Mouse (Mus musculus) kidney, embryonic 16.5 days (tissue): Measurements from ENCODE around the gene Pard6b. TPM values are rescaled to one million over a fixed set of nuclear protein-coding genes. Genes with fewer than 3 reads are reported as not detected.

Source experiments
- ATAC-seq: fragments of 200-750 bp; cut with Nextera tagmentation; 2 replicates; pipeline ENCODE4 v1.8.0; 2017; ENCODE audit warnings: moderate TSS enrichment; ENCODE audit not compliant: low FRiP score, low TSS enrichment
- H3K27ac ChIP-seq: fragments of 300-500 bp; sonication (generic); 2 replicates; pipeline ENCODE4 v1.5.1; 2014; ENCODE audit warnings: low read length
- H3K27me3 ChIP-seq: fragments of 300-500 bp; sonication (generic); 2 replicates; pipeline ENCODE4 v1.6.1; 2014; ENCODE audit warnings: low read length, control low read depth, mixed read lengths; ENCODE audit not compliant: insufficient read depth
- H3K36me3 ChIP-seq: fragments of 300-500 bp; sonication (generic); 2 replicates; pipeline ENCODE4 v1.6.1; 2014; ENCODE audit warnings: low read length, control low read depth, mixed read lengths; ENCODE audit not compliant: insufficient read depth
- H3K4me1 ChIP-seq: fragments of 300-500 bp; sonication (generic); 2 replicates; pipeline ENCODE4 v1.6.1; 2014; ENCODE audit warnings: low read length, control low read depth, mixed read lengths; ENCODE audit not compliant: insufficient read depth
- H3K4me2 ChIP-seq: fragments of 300-500 bp; sonication (generic); replicated peaks from 2 replicates; pipeline ENCODE4 v1.6.1; 2014; ENCODE audit warnings: low read depth, low read length
- H3K4me3 ChIP-seq: fragments of 300-500 bp; sonication (generic); 2 replicates; pipeline ENCODE4 v1.5.1; 2014; ENCODE audit warnings: mild to moderate bottlenecking, low read length
- H3K9ac ChIP-seq: fragments of 300-500 bp; sonication (generic); replicated peaks from 2 replicates; pipeline ENCODE4 v1.6.1; 2014; ENCODE audit warnings: low read length
- H3K9me3 ChIP-seq: fragments of 300-500 bp; sonication (generic); 2 replicates; pipeline ENCODE4 v1.6.1; 2016; ENCODE audit warnings: low read length, control low read depth
- WGBS: fragments of 180-500 bp; shearing (Covaris S2); extraction: QIAGEN DNeasy Blood & Tissue Kit; methylation state at CpG from one replicate; pipeline ENCODE4 v1.1.7; 2014; 5-methylcytosine and 5-hydroxymethylcytosine counted together
- polyA plus RNA-seq: library from polyadenylated mRNA; unstranded; fragments of >200 nt; fragmentation: Nextera tagmentation; extraction: Ambion mirVana; gene quantifications from 2 replicates; pipeline ENCODE4 v1.2.1, GENCODE M21; 2015

Gene Pard6b
- polyA plus RNA-seq, 1 experiment from 2014 or later = 23.9 TPM

GRCm38 (mm10) chr2:168074457-168074856 lies 6.3 kb upstream of the Pard6b start:
- H3K36me3 ChIP-seq = no peaks in the 10 kb centered on the region
- H3K27me3 ChIP-seq = no peaks in the 10 kb centered on the region
- peak overlapping the region; percentile 95 for H3K27ac ChIP-seq
- no peak overlapping the region for H3K4me3 ChIP-seq
- ATAC-seq = peak; percentile 28; the same call in 1 of the 2 replicates
- H3K4me1 ChIP-seq = peaks cover 71% of the 10 kb centered on the region
- no peak overlapping the region for H3K4me2 ChIP-seq
- H3K9me3 ChIP-seq = no peaks in the 10 kb centered on the region
- 23% methylated on average over 3 of the region's 3 CpGs for WGBS
- no peak overlapping the region for H3K9ac ChIP-seq

DNA sequence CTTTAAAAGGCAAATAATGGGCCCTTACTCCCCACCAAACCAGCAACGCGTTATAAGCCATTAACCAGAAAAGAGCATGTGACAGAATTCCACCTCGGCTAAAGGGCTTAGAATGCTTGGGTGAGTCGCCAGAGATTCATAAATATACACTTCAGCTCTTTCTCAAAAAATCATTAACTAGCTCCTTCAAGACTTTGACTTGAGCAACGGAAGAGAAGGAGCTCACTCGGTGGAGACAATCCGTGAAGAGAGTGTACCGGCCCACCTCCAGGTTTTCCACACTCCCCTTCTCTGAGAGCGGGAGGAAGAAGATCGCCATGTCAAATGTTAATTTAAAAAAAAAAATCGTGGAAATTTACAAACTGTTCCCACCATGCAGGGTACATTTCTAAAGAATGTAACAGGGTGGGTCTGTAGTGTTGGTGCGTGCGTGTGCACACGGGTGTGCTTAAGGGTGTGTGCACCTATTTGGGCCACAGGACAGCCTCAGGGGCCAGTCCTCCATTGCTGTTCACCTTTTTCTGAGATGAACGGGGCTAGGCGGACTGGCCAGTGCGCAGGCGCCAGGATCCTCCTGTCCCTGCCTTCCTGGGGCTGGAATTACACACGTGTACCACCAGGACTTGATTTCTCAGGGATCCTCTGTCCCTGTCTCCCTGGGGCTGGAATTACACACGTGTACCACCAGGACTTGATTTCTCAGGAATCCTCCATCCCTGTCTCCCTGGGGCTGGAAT lies 3.8 kb upstream of the Pard6b start:
- peaks cover 5% of the 10 kb centered on the region; the same call in 1 of the 2 replicates for H3K27me3 ChIP-seq
- peak overlapping the region; percentile 37 for H3K9ac ChIP-seq
- peaks cover 68% of the 10 kb centered on the region for H3K4me1 ChIP-seq
- no peaks in the 10 kb centered on the region for H3K9me3 ChIP-seq
- H3K4me3 ChIP-seq = no peak overlapping the region
- 51% methylated on average over 20 of the region's 20 CpGs for WGBS
- H3K36me3 ChIP-seq = no peaks in the 10 kb centered on the region
- ATAC-seq = no peak
- peak overlapping the region; percentile 96 for H3K27ac ChIP-seq
- peak overlapping the region; percentile 14; the same call in 1 of the 2 replicates for H3K4me2 ChIP-seq

GRCm38 (mm10) chr2:168078107-168078830 lies 2.5 kb upstream of the Pard6b start:
- H3K27ac ChIP-seq = peak overlapping the region; percentile 96
- H3K4me3 ChIP-seq = no peak overlapping the region
- 0 out of 2 replicates have a peak overlapping the region, but pooled peaks have one; percentile 26 for H3K4me2 ChIP-seq
- H3K9me3 ChIP-seq = no peaks in the 10 kb centered on the region
- 26% methylated on average over 15 of the region's 15 CpGs for WGBS
- no peaks in the 10 kb centered on the region for H3K36me3 ChIP-seq
- peak overlapping the region; percentile 40; the same call in 1 of the 2 replicates for H3K9ac ChIP-seq
- peaks cover 63% of the 10 kb centered on the region for H3K4me1 ChIP-seq
- peaks cover 10% of the 10 kb centered on the region; the same call in 1 of the 2 replicates for H3K27me3 ChIP-seq
- ATAC-seq = no peak

- Histone ChIP-seq H3K4me2 (peak overlapping the region; percentile 83), H3K4me3 (peak overlapping the region; percentile 72), H3K27me3 (peaks cover 10% of the 10 kb centered on the region; the same call in 1 of the 2 replicates), H3K9me3 (no peaks in the 10 kb centered on the region), H3K36me3 (no peaks in the 10 kb centered on the region), H3K4me1 (peaks cover 48% of the 10 kb centered on the region), H3K27ac (peak overlapping the region; percentile 85), H3K9ac (peak overlapping the region; percentile 87)
- no peak; the same call in none of the 2 replicates for ATAC-seq
- WGBS = under 1% methylated on average over 38 of the region's 49 CpGs
These were observed 612 bp downstream of the Pard6b start for GRCm38 (mm10) chr2:168081299-168081932.

GRCm38 (mm10) chr2:168081933-168082306 lies 1.1 kb downstream of the Pard6b start:
- ATAC-seq = no peak
- H3K4me1 ChIP-seq = peaks cover 50% of the 10 kb centered on the region
- no peaks in the 10 kb centered on the region for H3K36me3 ChIP-seq
- H3K4me3 ChIP-seq = peak overlapping the region; percentile 72
- peak overlapping the region; percentile 87 for H3K9ac ChIP-seq
- peaks cover 10% of the 10 kb centered on the region; the same call in 1 of the 2 replicates for H3K27me3 ChIP-seq
- peak overlapping the region; percentile 85 for H3K27ac ChIP-seq
- WGBS = 4% methylated on average over 14 of the region's 14 CpGs
- no peaks in the 10 kb centered on the region for H3K9me3 ChIP-seq
- peak overlapping the region; percentile 83 for H3K4me2 ChIP-seq

DNA sequence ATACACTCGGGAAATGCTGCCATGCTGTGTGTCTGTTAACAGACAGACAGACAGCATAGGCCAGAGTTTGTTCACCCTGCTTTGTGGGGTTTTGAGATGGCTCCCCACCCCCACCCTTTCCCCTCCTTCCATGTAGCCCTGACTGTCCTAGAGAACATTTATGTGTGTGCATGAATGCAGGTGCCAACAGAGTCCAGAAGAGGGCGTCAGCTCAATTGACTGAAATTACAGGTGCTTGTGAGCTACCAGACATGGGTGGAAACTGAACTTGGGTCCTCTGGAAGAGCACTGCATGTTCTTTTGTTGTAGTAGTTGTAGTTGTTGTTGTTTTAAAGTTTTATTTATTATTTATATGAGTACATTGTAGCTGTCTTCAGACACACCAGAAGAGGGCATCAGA lies 2.8 kb downstream of the Pard6b start:
- Histone ChIP-seq H3K27ac (no peak overlapping the region), H3K36me3 (no peaks in the 10 kb centered on the region), H3K9me3 (no peaks in the 10 kb centered on the region), H3K4me1 (peaks cover 34% of the 10 kb centered on the region), H3K4me3 (no peak overlapping the region), H3K4me2 (peak overlapping the region; percentile 83; the same call in 1 of the 2 replicates), H3K9ac (no peak overlapping the region), H3K27me3 (peaks cover 10% of the 10 kb centered on the region; the same call in 1 of the 2 replicates)
- no peak for ATAC-seq
- WGBS = 71% methylated on average over 2 of the region's 2 CpGs

- Histone ChIP-seq H3K4me2 (no peak overlapping the region), H3K27ac (no peak overlapping the region), H3K4me3 (no peak overlapping the region), H3K4me1 (peaks cover 28% of the 10 kb centered on the region), H3K9ac (no peak overlapping the region), H3K9me3 (no peaks in the 10 kb centered on the region), H3K36me3 (no peaks in the 10 kb centered on the region), H3K27me3 (peaks cover 10% of the 10 kb centered on the region; the same call in 1 of the 2 replicates)
- ATAC-seq = no peak
- WGBS = 90% methylated on average over 7 of the region's 7 CpGs
These were observed 3.4 kb downstream of the Pard6b start for GRCm38 (mm10) chr2:168084228-168084627.

GRCm38 (mm10) chr2:168085621-168086265 lies 4.9 kb downstream of the Pard6b start:
- no peak overlapping the region for H3K4me3 ChIP-seq
- no peak overlapping the region for H3K9ac ChIP-seq
- 62% methylated on average over 10 of the region's 10 CpGs for whole genome bisulfite sequencing
- ATAC-seq = no peak
- H3K9me3 ChIP-seq = no peaks in the 10 kb centered on the region
- peaks cover 18% of the 10 kb centered on the region; the same call in 1 of the 2 replicates for H3K4me1 ChIP-seq
- no peak overlapping the region for H3K4me2 ChIP-seq
- H3K36me3 ChIP-seq = no peaks in the 10 kb centered on the region
- peaks cover 10% of the 10 kb centered on the region; the same call in 1 of the 2 replicates for H3K27me3 ChIP-seq
- H3K27ac ChIP-seq = peak overlapping the region; percentile 37; the same call in 1 of the 2 replicates

GRCm38 (mm10) chr2:168086318-168086717 lies 5.5 kb downstream of the Pard6b start:
- Histone ChIP-seq H3K36me3 (no peaks in the 10 kb centered on the region), H3K27ac (peak overlapping the region; percentile 7; the same call in 1 of the 2 replicates), H3K27me3 (peaks cover 5% of the 10 kb centered on the region; the same call in 1 of the 2 replicates), H3K4me3 (no peak overlapping the region), H3K9me3 (no peaks in the 10 kb centered on the region), H3K4me1 (peaks cover 18% of the 10 kb centered on the region; the same call in 1 of the 2 replicates), H3K9ac (no peak overlapping the region), H3K4me2 (no peak overlapping the region)
- ATAC-seq = no peak
- WGBS = 44% methylated on average over 6 of the region's 6 CpGs
